Mouse (Mus musculus): ENCODE results near the gene Gsta3. TPM values are rescaled to one million over a fixed set of nuclear protein-coding genes. Genes with fewer than 3 reads are reported as not detected.

Gene Gsta3
- polyA plus RNA-seq, 1 experiment from 2014 or later, result 10.3 TPM

- Histone ChIP-seq H3K9ac (no peak overlapping the region), H3K9me3 (replicated peaks) (no peaks in the 10 kb centered on the region), H3K4me2 (no peak overlapping the region), H3K4me3 (replicated peaks) (no peak overlapping the region), H3K27me3 (no peaks in the 10 kb centered on the region), H3K27ac (no peak overlapping the region), H3K4me1 (peaks cover 9% of the 10 kb centered on the region), H3K36me3 (no peaks in the 10 kb centered on the region)
- no peak for ATAC-seq (replicated peaks; ENCODE audit: low FRiP score)
- WGBS, result 91% methylated on average over 6 of the region's 6 CpGs
Observed at GRCm38 (mm10) chr1:21235359-21235758, 5.0 kb upstream of the Gsta3 start.

- Histone ChIP-seq H3K36me3 (no peaks in the 10 kb centered on the region), H3K4me2 (0 out of 2 replicates have a peak overlapping the region, but pooled peaks have one; percentile 14), H3K4me3 (replicated peaks) (no peak overlapping the region), H3K4me1 (peaks cover 9% of the 10 kb centered on the region), H3K27ac (peak overlapping the region; percentile 51; the same call in 1 of the 2 replicates), H3K27me3 (no peaks in the 10 kb centered on the region), H3K9me3 (replicated peaks) (no peaks in the 10 kb centered on the region), H3K9ac (no peak overlapping the region)
- ATAC-seq (replicated peaks; ENCODE audit: low FRiP score), result no peak
- 84% methylated on average over 1 of the region's 1 CpGs for WGBS
Observed at GRCm38 (mm10) chr1:21241096-21241495, 707 bp downstream of the Gsta3 start.

- Histone ChIP-seq H3K4me2 (no peak overlapping the region), H3K27ac (no peak overlapping the region), H3K4me1 (peaks cover 8% of the 10 kb centered on the region), H3K4me3 (replicated peaks) (no peak overlapping the region), H3K27me3 (no peaks in the 10 kb centered on the region), H3K9me3 (replicated peaks) (no peaks in the 10 kb centered on the region), H3K9ac (no peak overlapping the region), H3K36me3 (no peaks in the 10 kb centered on the region)
- ATAC-seq (replicated peaks; ENCODE audit: low FRiP score), result no peak
- WGBS, result 74% methylated on average over 4 of the region's 4 CpGs
Observed at GRCm38 (mm10) chr1:21244290-21244960, 4.0 kb downstream of the Gsta3 start.

- Histone ChIP-seq H3K9ac (no peak overlapping the region), H3K4me2 (no peak overlapping the region), H3K4me3 (replicated peaks) (no peak overlapping the region), H3K36me3 (no peaks in the 10 kb centered on the region), H3K4me1 (no peaks in the 10 kb centered on the region), H3K27me3 (no peaks in the 10 kb centered on the region), H3K27ac (no peak overlapping the region), H3K9me3 (replicated peaks) (no peaks in the 10 kb centered on the region)
- no peak for ATAC-seq (replicated peaks; ENCODE audit: low FRiP score)
- 89% methylated on average over 3 of the region's 3 CpGs for WGBS
Observed at GRCm38 (mm10) chr1:21246136-21246535, 5.7 kb downstream of the Gsta3 start.

GRCm38 (mm10) chr1:21247896-21248295 is 7.5 kb downstream of the Gsta3 start:
- Histone ChIP-seq H3K4me2 (no peak overlapping the region), H3K4me3 (replicated peaks) (no peak overlapping the region), H3K27ac (no peak overlapping the region), H3K4me1 (peaks cover 3% of the 10 kb centered on the region; the same call in 1 of the 2 replicates), H3K36me3 (no peaks in the 10 kb centered on the region), H3K9ac (no peak overlapping the region), H3K27me3 (no peaks in the 10 kb centered on the region), H3K9me3 (replicated peaks) (no peaks in the 10 kb centered on the region)
- ATAC-seq (replicated peaks; ENCODE audit: low FRiP score), result no peak

GRCm38 (mm10) chr1:21248560-21249390 is 8.4 kb downstream of the Gsta3 start:
- H3K27me3 ChIP-seq, result no peaks in the 10 kb centered on the region
- no peaks in the 10 kb centered on the region for H3K36me3 ChIP-seq
- no peak overlapping the region for H3K4me2 ChIP-seq
- no peak overlapping the region for H3K9ac ChIP-seq
- no peak for ATAC-seq (replicated peaks; ENCODE audit: low FRiP score)
- no peak overlapping the region for H3K4me3 ChIP-seq (replicated peaks)
- H3K4me1 ChIP-seq, result peaks cover 3% of the 10 kb centered on the region; the same call in 1 of the 2 replicates
- H3K27ac ChIP-seq, result no peak overlapping the region
- H3K9me3 ChIP-seq (replicated peaks), result no peaks in the 10 kb centered on the region
- whole genome bisulfite sequencing, result 91% methylated on average over 9 of the region's 9 CpGs

- H3K36me3 ChIP-seq, result no peaks in the 10 kb centered on the region
- no peaks in the 10 kb centered on the region for H3K27me3 ChIP-seq
- no peaks in the 10 kb centered on the region for H3K9me3 ChIP-seq (replicated peaks)
- no peak overlapping the region for H3K4me3 ChIP-seq (replicated peaks)
- no peak for ATAC-seq (replicated peaks; ENCODE audit: low FRiP score)
- H3K9ac ChIP-seq, result no peak overlapping the region
- 54% methylated on average over 6 of the region's 6 CpGs for WGBS
- H3K4me2 ChIP-seq, result no peak overlapping the region
- H3K27ac ChIP-seq, result no peak overlapping the region
- peaks cover 3% of the 10 kb centered on the region; the same call in 1 of the 2 replicates for H3K4me1 ChIP-seq
Observed at GRCm38 (mm10) chr1:21251661-21252060, 11.3 kb downstream of the Gsta3 start.

GRCm38 (mm10) chr1:21252566-21253302 is 12.3 kb downstream of the Gsta3 start:
- Histone ChIP-seq H3K9ac (no peak overlapping the region), H3K4me1 (peaks cover 3% of the 10 kb centered on the region; the same call in 1 of the 2 replicates), H3K27ac (no peak overlapping the region), H3K4me2 (no peak overlapping the region), H3K27me3 (no peaks in the 10 kb centered on the region), H3K9me3 (replicated peaks) (no peaks in the 10 kb centered on the region), H3K36me3 (no peaks in the 10 kb centered on the region), H3K4me3 (replicated peaks) (no peak overlapping the region)
- peak; percentile 15; the same call in 1 of the 2 replicates for ATAC-seq (replicated peaks; ENCODE audit: low FRiP score)
- WGBS, result 79% methylated on average over 10 of the region's 10 CpGs

GRCm38 (mm10) chr1:21253303-21253650 is 12.9 kb downstream of the Gsta3 start:
- 89% methylated on average over 1 of the region's 1 CpGs for WGBS
- no peaks in the 10 kb centered on the region for H3K9me3 ChIP-seq (replicated peaks)
- H3K4me1 ChIP-seq, result peaks cover 3% of the 10 kb centered on the region; the same call in 1 of the 2 replicates

GRCm38 (mm10) chr1:21253856-21254255 is 13.5 kb downstream of the Gsta3 start:
- Histone ChIP-seq H3K27ac (no peak overlapping the region), H3K4me2 (no peak overlapping the region), H3K4me1 (peaks cover 3% of the 10 kb centered on the region; the same call in 1 of the 2 replicates), H3K27me3 (no peaks in the 10 kb centered on the region), H3K9me3 (replicated peaks) (no peaks in the 10 kb centered on the region), H3K36me3 (no peaks in the 10 kb centered on the region), H3K4me3 (replicated peaks) (no peak overlapping the region), H3K9ac (no peak overlapping the region)
- 76% methylated on average over 4 of the region's 4 CpGs for WGBS
- no peak for ATAC-seq (replicated peaks; ENCODE audit: low FRiP score)

More at GRCm38 (mm10) chr1:21253303-21253650, 12.9 kb downstream of the Gsta3 start:
- no peak overlapping the region for H3K4me3 ChIP-seq (replicated peaks)
- no peak overlapping the region for H3K9ac ChIP-seq
- no peaks in the 10 kb centered on the region for H3K36me3 ChIP-seq
- no peak for ATAC-seq (replicated peaks; ENCODE audit: low FRiP score)
- H3K27ac ChIP-seq, result no peak overlapping the region
- H3K4me2 ChIP-seq, result no peak overlapping the region
- H3K27me3 ChIP-seq, result no peaks in the 10 kb centered on the region

- Histone ChIP-seq H3K27ac (no peak overlapping the region), H3K4me3 (replicated peaks) (no peak overlapping the region), H3K36me3 (no peaks in the 10 kb centered on the region), H3K4me2 (no peak overlapping the region), H3K9me3 (replicated peaks) (no peaks in the 10 kb centered on the region), H3K9ac (no peak overlapping the region), H3K4me1 (peaks cover 3% of the 10 kb centered on the region; the same call in 1 of the 2 replicates), H3K27me3 (no peaks in the 10 kb centered on the region)
- WGBS, result 92% methylated on average over 7 of the region's 7 CpGs
- no peak for ATAC-seq (replicated peaks; ENCODE audit: low FRiP score)
Observed at GRCm38 (mm10) chr1:21255625-21256345, 15.4 kb downstream of the Gsta3 start.
